Mouse (Mus musculus) B cell, adult 2 months (primary cell): ENCODE data around the gene Zfp459.
"Not testable (repeated sequence)": the region's sequence is repeated elsewhere in the genome, so short reads cannot be mapped to it uniquely, and the experiment has no call there.

Source experiments
- DNase-seq, 2 experiments: peaks; one replicate each; pipeline ENCODE4 v3.0.0; 2022

Gene Zfp459

DNA sequence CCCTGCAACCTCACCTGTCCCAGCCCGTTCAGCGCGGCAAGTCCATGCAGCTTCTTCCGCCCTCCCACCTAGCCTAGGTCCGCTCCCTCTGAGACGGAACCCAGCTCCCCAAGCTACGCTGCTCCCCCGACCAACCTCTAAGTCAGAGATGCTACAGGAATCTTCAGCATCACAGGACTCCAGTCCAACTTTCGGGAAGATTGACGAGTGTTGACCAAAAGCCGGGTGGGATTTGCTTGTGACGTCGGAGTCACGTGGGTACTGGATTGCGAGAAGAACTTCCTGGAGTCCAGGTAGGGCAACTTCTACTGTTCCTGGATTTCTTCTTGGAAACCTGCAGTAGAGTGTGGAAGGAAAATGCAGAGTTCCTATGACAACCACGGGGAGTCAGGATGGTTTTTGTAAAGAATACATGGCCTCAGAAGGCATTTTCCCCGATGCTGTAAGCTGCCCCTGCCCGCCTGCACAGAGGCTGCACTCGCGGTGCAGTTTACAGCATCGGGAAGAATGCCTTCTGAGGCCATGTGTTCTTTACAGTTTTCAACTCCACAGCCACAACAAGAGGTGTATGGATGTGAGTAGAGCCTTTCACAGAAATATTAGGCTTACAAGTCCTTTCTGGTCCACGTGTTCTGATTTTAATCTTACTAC is at the start of gene Zfp459:
TSS of gene Zfp459 (minus strand) at position 212 of the 651 bp plus-strand sequence.
- peak; percentile 50 to 59 for DNase-seq

DNA sequence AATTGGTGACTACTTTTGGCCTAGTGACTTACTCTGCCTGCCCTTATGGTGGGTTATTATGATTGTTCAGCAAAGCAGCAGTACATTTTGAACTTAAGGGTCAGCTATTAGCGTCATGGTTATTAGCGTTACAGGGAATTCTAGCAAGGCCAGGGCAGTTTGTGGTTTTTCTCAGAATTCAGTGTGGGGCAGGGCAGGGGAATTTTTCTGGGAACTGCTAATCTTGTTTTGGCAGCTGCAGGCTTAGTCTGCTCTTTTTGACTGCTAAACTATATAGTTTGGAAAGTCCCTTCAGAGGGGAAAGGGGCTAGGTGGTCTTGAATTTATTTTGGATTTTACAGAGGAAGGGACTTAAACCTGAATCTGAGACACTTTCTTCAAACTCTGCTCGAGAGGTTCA is 48.1 kb upstream of the Zfp459 start:
- DNase-seq: no peak

- DNase-seq: peak; percentile 31 to 41
Observed at GRCm38 (mm10) chr13:67463506-67464185, 42.4 kb upstream of the Zfp459 start.

- no peak for DNase-seq
Observed at GRCm38 (mm10) chr13:67452021-67452309, 30.7 kb upstream of the Zfp459 start.

- peak; percentile 88 to 91 for DNase-seq
Observed at GRCm38 (mm10) chr13:67451172-67452020, 30.2 kb upstream of the Zfp459 start, which contains the start of gene Zfp874a. Zfp874a (minus strand) TSS chr13:67451624.

DNA sequence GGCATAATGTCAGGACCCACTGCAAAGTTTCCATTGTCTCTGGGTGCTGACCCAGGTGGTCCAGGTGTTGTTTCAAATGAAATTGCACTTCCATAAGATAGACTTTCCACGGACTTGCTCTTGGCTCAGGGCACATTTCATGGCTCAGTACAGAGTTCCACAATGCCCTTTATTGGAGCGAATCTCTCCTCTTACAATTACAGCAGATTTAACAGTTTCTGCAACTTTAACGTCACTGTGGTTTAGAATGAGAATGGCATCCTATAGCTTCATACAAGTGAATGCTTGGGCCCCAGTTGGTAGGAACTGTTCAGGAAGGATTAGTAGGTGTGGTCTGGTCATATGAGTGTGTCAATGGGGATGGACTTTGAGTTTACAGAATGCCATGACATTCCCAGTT is 15.9 kb upstream of the Zfp459 start:
- not testable (repeated sequence) for DNase-seq

GRCm38 (mm10) chr13:67428116-67428515 is 6.9 kb upstream of the Zfp459 start:
- DNase-seq: no peak

DNA sequence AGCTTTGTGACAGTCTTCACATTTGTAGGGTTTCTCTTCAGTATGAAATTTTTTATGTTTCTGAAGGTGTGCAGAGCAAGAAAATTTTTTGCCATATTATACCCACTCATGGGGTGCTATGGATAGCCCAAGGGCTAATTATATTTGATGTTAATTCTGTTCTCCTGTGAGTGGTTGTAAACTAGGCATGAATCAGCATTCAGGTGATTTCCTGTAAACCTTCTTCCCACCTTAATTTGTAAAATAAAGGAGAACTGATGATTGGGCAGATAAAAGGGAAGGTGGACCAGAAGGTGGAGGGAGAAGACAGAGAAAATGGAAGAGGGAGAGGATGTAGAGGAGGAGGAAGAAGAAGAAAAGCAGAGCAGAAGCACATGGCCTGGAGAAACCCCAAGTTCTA is 4.5 kb upstream of the Zfp459 start:
- DNase-seq: not testable (repeated sequence)

- DNase-seq: not testable (repeated sequence)
Observed at GRCm38 (mm10) chr13:67422532-67422931, 1.3 kb upstream of the Zfp459 start.

GRCm38 (mm10) chr13:67420558-67421206 is 536 bp downstream of the Zfp459 start:
- no peak for DNase-seq

DNA sequence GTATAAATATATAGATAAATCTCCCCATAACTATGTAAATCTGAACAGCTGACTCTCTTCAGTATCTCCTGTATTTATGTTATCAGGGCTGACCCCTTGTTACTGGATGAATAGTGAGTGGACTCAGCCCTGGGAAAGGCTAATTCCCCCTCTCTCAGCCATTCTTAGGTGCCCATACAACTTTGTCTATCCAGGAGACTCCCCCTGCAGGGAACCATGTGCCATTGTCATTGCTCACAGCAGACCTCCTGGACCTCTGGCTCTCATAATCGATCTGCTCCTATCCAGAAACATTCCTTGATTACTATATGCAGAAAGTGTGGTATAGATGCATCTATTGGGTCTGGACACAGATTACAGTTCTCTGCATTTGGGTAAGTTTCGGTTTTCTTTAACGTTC is 4.4 kb downstream of the Zfp459 start:
- DNase-seq: no peak

DNA sequence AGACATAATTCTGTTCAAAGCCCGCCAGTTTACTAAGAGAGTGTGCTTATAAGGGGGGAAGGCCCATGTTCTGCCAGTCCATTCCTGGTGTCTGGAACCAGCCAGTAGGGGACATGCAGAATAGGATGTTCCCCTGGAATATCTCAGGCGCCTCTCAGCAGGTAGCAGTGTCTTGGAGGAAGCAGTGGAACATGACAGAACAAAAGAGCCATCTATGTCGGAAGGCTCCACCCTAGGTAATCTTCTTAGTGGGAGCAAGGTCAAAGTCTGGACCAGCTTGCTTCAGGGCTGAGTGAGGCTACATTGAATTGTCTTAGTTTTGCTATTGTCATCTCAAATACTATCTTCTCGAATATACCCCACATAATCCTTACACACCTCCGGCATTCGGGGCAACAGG is 5.5 kb downstream of the Zfp459 start:
- DNase-seq: no peak

DNA sequence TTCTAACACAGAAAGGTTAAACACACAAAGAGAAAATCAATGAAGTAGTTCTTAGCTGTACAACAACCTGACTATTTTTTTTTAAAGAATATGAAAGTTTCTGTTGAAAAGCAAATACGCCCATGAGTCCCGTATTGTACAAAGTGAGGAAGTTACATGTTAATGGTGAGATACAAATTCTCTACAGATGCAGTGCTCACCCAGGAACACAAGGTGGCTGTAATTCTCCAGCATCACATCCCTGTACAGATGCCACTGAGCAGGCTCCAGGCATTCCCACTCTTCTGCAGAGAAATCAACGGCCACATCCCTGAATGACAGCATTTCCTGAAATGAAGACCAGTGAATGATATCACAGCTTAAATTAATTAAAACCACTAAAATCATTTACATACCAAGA is 7.6 kb downstream of the Zfp459 start:
- DNase-seq: not testable (repeated sequence)

DNA sequence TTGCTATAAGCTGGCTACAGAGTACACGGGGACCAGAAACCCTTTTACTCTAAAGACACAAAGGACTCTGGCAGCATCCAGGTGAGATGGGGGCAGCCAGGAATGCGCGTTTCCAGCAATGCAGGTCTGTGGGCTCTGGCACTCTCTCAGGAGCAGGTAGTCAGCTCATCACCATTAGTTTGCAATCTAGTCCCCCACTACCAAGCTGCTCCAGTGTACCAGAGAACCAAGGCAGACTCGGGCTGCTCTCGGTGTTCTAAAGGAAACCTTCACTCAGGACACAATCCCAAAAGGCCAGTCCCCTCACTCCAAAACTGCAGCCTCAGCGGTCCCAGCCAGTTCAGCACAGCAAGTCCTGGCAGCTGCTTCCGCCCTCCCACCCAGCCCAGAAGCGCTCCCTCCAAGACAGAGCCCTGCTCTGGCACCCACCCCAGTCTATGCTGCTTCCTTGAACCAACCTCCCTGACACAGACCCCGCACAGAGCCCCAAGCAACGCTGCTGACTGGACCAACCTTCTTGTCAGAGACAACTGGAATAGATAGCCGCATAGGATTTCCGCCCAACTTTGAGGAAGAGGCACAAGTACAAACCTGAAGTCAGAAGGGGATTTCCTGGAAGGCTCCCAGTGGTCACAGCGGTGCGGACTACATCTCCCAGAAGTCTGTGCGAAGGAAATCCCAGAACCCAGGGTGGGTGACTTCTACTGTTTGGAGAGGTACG is 21.9 kb downstream of the Zfp459 start, which contains the start of gene Zfp429:
TSS of gene Zfp429 (minus strand) at position 637 of the 721 bp plus-strand sequence.
- peak; percentile 79 to 83 for DNase-seq

- DNase-seq: peak in 1 of 2 experiments; percentile 8
Observed at GRCm38 (mm10) chr13:67376255-67376654, 45.0 kb downstream of the Zfp459 start.

GRCm38 (mm10) chr13:67375050-67375911 is 45.9 kb downstream of the Zfp459 start, which contains the start of the genes Gm28041 and Zfp456:
Gm28041 (minus strand) TSS chr13:67375733.
Zfp456 (minus strand) TSS chr13:67375810.
- DNase-seq: peak; percentile 85 to 87

GRCm38 (mm10) chr13:67360131-67360744 is 61.0 kb downstream of the Zfp459 start, which contains the start of the genes Gm28044 and Zfp953:
Gm28044 (minus strand) TSS chr13:67360536.
Zfp953 (minus strand) TSS chr13:67360605.
- peak; percentile 95 for DNase-seq
